Mouse (Mus musculus): ENCODE measurements around the gene Gdap1l1. TPM values are rescaled to one million over a fixed set of nuclear protein-coding genes. Genes with fewer than 3 reads are reported as not detected.

Gdap1l1 gene
- polyA plus RNA-seq (2014; fragmentation: Illumina TruSeq; extraction: RNeasy Lipid Tissue Mini Kit (QIAGEN cat#74804); ENCODE audit: low read depth, low replicate concordance), result 1.4 TPM

DNA sequence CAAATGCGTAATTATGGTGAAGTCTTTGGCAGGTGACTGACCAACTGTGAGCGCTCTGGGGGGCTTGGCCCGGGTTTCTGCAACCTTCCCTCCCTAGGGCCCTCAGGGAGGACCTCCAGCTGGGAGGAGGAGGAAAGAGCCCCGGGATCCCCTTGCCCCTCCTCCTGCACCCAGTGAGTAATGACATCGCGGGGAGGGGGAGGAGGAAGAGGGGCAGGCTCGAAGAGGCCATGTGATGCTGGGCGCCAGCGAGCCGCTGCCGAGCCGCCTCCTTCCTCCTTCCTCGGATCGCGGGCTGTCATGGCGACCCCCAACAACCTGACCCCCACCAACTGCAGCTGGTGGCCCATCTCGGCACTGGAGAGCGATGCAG is at the start of gene Gdap1l1:
Gene Gdap1l1, plus strand, starts transcription at position 231 of the 373 bp plus-strand sequence.

GRCm38 (mm10) chr2:163397905-163398304 is 40.4 kb upstream of the Gdap1l1 start, which contains the start of gene Jph2:
Jph2 (minus strand) TSS chr2:163397993.

DNA sequence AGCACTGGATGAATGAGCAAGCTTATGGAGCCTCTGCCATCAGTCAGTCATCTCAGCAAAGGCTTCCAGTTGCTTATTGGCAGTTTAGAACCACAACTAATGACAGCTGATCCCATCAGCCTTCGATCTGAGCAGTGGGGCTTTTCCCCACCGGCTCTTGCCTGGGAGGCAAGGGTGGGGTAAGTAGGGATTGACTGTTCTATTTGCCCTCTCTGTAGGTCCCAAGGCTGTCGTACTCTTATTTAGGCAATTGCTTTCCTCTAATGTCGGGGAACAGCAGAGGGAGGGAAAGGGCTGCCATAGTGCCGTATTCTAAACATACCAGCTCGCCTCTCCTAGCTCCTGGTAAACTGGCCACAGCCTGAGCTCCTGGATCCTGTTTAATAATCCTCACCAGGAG is 13.7 kb upstream of the Gdap1l1 start, which contains the start of gene Oser1:
Gene Oser1, minus strand, starts transcription at position 101 of the 400 bp plus-strand sequence.

GRCm38 (mm10) chr2:163472466-163472851 is 34.2 kb downstream of the Gdap1l1 start, which contains the start of gene Fitm2:
Fitm2 (minus strand) TSS chr2:163472629.

GRCm38 (mm10) chr2:163492018-163492417 is 53.7 kb downstream of the Gdap1l1 start, which contains the start of gene R3hdml:
R3hdml (plus strand) TSS chr2:163492318.

Other genes starting within 250 kb of the Gdap1l1 start
- 1.2 TPM for gene Tox2, start 235.4 kb upstream of the Gdap1l1 start, polyA plus RNA-seq (2014; fragmentation: Illumina TruSeq; extraction: RNeasy Lipid Tissue Mini Kit (QIAGEN cat#74804); ENCODE audit: low read depth, low replicate concordance)
- gene Jph2, start 40.5 kb upstream of the Gdap1l1 start, polyA plus RNA-seq (2014; fragmentation: Illumina TruSeq; extraction: RNeasy Lipid Tissue Mini Kit (QIAGEN cat#74804); ENCODE audit: low read depth, low replicate concordance), result 4.1 TPM
- 48.4 TPM for gene Oser1, start 13.8 kb upstream of the Gdap1l1 start, polyA plus RNA-seq (2014; fragmentation: Illumina TruSeq; extraction: RNeasy Lipid Tissue Mini Kit (QIAGEN cat#74804); ENCODE audit: low read depth, low replicate concordance)
- 44.0 TPM for gene Fitm2, start 34.2 kb downstream of the Gdap1l1 start, polyA plus RNA-seq (2014; fragmentation: Illumina TruSeq; extraction: RNeasy Lipid Tissue Mini Kit (QIAGEN cat#74804); ENCODE audit: low read depth, low replicate concordance)
- not detected for gene R3hdml, start 53.8 kb downstream of the Gdap1l1 start, polyA plus RNA-seq (2014; fragmentation: Illumina TruSeq; extraction: RNeasy Lipid Tissue Mini Kit (QIAGEN cat#74804); ENCODE audit: low read depth, low replicate concordance)
- gene Hnf4a, start 68.3 kb downstream of the Gdap1l1 start, polyA plus RNA-seq (2014; fragmentation: Illumina TruSeq; extraction: RNeasy Lipid Tissue Mini Kit (QIAGEN cat#74804); ENCODE audit: low read depth, low replicate concordance), result 5.8 TPM
- 14.7 TPM for gene Ttpal, start 163.8 kb downstream of the Gdap1l1 start, polyA plus RNA-seq (2014; fragmentation: Illumina TruSeq; extraction: RNeasy Lipid Tissue Mini Kit (QIAGEN cat#74804); ENCODE audit: low read depth, low replicate concordance)
- gene Serinc3, start 206.7 kb downstream of the Gdap1l1 start, polyA plus RNA-seq (2014; fragmentation: Illumina TruSeq; extraction: RNeasy Lipid Tissue Mini Kit (QIAGEN cat#74804); ENCODE audit: low read depth, low replicate concordance), result 547 TPM
- 65.9 TPM for gene Pkig, start 219.9 kb downstream of the Gdap1l1 start, polyA plus RNA-seq (2014; fragmentation: Illumina TruSeq; extraction: RNeasy Lipid Tissue Mini Kit (QIAGEN cat#74804); ENCODE audit: low read depth, low replicate concordance)